Mouse (Mus musculus) retina, embryonic 14.5 days (tissue): ENCODE measurements around the gene Chrnb2.

Experiments
- DNase-seq: peaks from one replicate; pipeline ENCODE4 v3.0.0-alpha.2; 2015; ENCODE audit warnings: low spot score

The Chrnb2 gene

GRCm38 (mm10) chr3:89714359-89715206 is 49.8 kb downstream of the Chrnb2 start, which contains the start of gene Adar:
Adar (plus strand) TSS chr3:89715022.
- peak; percentile 86 for DNase-seq

GRCm38 (mm10) chr3:89704064-89704463 is 60.4 kb downstream of the Chrnb2 start:
- no peak for DNase-seq

- no peak for DNase-seq
Observed at GRCm38 (mm10) chr3:89703596-89703995, 60.8 kb downstream of the Chrnb2 start.

DNA sequence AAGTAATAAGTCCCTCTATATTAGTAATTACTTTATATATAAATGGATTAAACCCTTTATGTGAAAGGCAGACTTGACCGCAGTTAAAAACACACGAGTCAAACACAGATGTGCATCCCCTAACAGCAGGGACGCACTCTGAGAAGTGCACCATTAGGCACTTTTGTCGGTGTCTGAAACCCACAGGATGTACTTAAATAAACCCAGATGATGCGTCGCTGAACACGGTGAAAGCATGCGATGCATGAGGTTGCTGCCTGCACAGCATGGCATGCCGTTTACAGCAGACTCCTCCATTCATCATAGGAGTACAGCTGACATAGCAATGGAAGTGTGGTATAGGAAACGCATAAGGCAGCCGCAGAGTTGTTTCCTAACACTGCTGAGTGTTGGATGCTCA is 64.0 kb downstream of the Chrnb2 start:
- DNase-seq = no peak

GRCm38 (mm10) chr3:89698958-89699357 is 65.5 kb downstream of the Chrnb2 start:
- no peak for DNase-seq
